Mouse (Mus musculus): Measurements from ENCODE around the gene Agrp. TPM values are rescaled to one million over a fixed set of nuclear protein-coding genes. Genes with fewer than 3 reads are reported as not detected.
"Not testable (repeated sequence)": the region's sequence is repeated elsewhere in the genome, so short reads cannot be mapped to it uniquely, and the experiment has no call there.

Agrp gene
- total RNA-seq, 1 experiment from 2014 or later, result 0.93 TPM

GRCm38 (mm10) chr8:105598777-105599176, 38.4 kb downstream of the Agrp start:
- no peak for DNase-seq

- peak; percentile 81 for DNase-seq
Observed at GRCm38 (mm10) chr8:105596362-105597034, 40.7 kb downstream of the Agrp start.

GRCm38 (mm10) chr8:105594451-105595242, 42.5 kb downstream of the Agrp start:
- no peak for DNase-seq

- peak; percentile 71 for DNase-seq
Observed at GRCm38 (mm10) chr8:105593859-105594258, 43.3 kb downstream of the Agrp start.

GRCm38 (mm10) chr8:105592431-105592830, 44.8 kb downstream of the Agrp start:
- DNase-seq, result no peak

GRCm38 (mm10) chr8:105579719-105580118, 57.5 kb downstream of the Agrp start:
- no peak for DNase-seq

- no peak for DNase-seq
Observed at GRCm38 (mm10) chr8:105575538-105575937, 61.7 kb downstream of the Agrp start.

- no peak for DNase-seq
Observed at GRCm38 (mm10) chr8:105574741-105575140, 62.5 kb downstream of the Agrp start.

GRCm38 (mm10) chr8:105573427-105573826, 63.8 kb downstream of the Agrp start:
- DNase-seq, result peak; percentile 74

GRCm38 (mm10) chr8:105571810-105572209, 65.4 kb downstream of the Agrp start:
- no peak for DNase-seq

- peak; percentile 11 for DNase-seq
Observed at GRCm38 (mm10) chr8:105566703-105567595, 70.2 kb downstream of the Agrp start.

GRCm38 (mm10) chr8:105565952-105566702, 71.1 kb downstream of the Agrp start, which contains the start of gene Atp6v0d1:
TSS of gene Atp6v0d1 (minus strand) at chr8:105566047.
- DNase-seq, result peak; percentile 100

- DNase-seq, result no peak
Observed at GRCm38 (mm10) chr8:105565401-105565881, 71.8 kb downstream of the Agrp start.

GRCm38 (mm10) chr8:105564573-105565229, 72.5 kb downstream of the Agrp start:
- not testable (repeated sequence) for DNase-seq

- no peak for DNase-seq
Observed at GRCm38 (mm10) chr8:105563871-105564270, 73.3 kb downstream of the Agrp start.

- no peak for DNase-seq
Observed at GRCm38 (mm10) chr8:105562863-105563262, 74.3 kb downstream of the Agrp start.

GRCm38 (mm10) chr8:105555230-105555629, 82.0 kb downstream of the Agrp start:
- no peak for DNase-seq

- peak; percentile 80 for DNase-seq
Observed at GRCm38 (mm10) chr8:105554087-105554486, 83.1 kb downstream of the Agrp start.

GRCm38 (mm10) chr8:105552824-105553223, 84.4 kb downstream of the Agrp start:
- no peak for DNase-seq

- no peak for DNase-seq
Observed at GRCm38 (mm10) chr8:105552032-105552431, 85.2 kb downstream of the Agrp start.

- DNase-seq, result no peak
Observed at GRCm38 (mm10) chr8:105550083-105550482, 87.1 kb downstream of the Agrp start.

All from adrenal gland, postnatal 14 days (tissue).